Mouse (Mus musculus): ENCODE results near the gene Rbfox1.

DNA sequence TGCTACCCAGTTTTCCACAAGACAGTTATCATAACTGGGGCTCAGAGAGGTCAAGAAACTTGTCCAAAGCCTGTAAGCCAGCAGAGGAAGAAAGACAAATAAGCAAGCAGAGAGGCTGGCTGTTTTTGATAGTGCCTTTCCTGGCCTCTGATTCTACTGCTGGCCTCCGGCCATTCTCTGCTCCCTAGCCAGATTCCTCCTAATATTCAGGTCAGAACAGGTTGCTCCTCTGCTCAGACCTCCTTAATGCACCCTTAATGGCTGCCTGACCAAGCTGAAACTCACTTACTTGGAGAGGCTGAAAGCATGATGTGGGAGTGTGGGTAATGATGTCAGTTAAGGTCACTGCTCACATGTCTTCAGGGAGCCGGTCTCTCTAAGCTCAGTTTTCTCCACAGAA is 270.4 kb downstream of the Rbfox1 start:
- no peak for TF ChIP-seq CTCF (IDR thresholded peaks at IDR 0.05; ENCODE audit: low read depth, low read length)
- no peak for TF ChIP-seq EP300 (IDR thresholded peaks at IDR 0.05; ENCODE audit: insufficient read depth, low read depth, low read length)
- no peak for TF ChIP-seq POLR2A (IDR thresholded peaks at IDR 0.05; ENCODE audit: insufficient read depth, low read length)
